19 mouse cellular contexts compared by ENCODE assay signal in the genomic region with DNA sequence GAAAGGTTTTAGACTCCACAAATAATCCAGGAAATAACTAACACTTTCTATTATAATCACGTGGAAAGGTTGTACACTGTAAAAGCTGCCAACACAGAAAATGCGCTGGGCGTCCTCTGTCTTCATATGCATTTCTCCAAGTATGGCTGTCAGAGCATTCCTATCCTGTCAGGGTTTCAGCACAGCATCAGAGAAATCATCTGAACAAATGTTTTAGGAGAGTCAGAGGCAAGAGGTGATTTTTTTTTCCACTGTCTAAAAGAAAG.
"Had no signal": no experiment of that assay in that cellular context is flagged by ENCODE, and none has a peak within 500 bp of the region (broad histone marks: within the 10 kb centered on the region; RNA-seq: fewer than 3 reads in every experiment).

No protein-coding gene starts in this region.

- ATAC-seq: liver, postnatal 0 days; lung, postnatal 0 days; midbrain, embryonic 13.5 days had no signal

- H3K36me3 ChIP-seq: kidney, embryonic 15.5 days; midbrain, embryonic 13.5 days; neural tube, embryonic 13.5 days; stomach, embryonic 15.5 days had no signal

- H3K9ac ChIP-seq: kidney, embryonic 15.5 days; liver, embryonic 14.5 days; liver, postnatal 0 days; lung, embryonic 14.5 days; midbrain, embryonic 13.5 days; neural tube, embryonic 13.5 days; stomach, embryonic 15.5 days had no signal

- H3K27me3 ChIP-seq: kidney, embryonic 15.5 days; midbrain, embryonic 13.5 days; neural tube, embryonic 13.5 days; stomach, embryonic 15.5 days had no signal

- H3K4me3 ChIP-seq: kidney, embryonic 15.5 days; midbrain, embryonic 13.5 days; myocyte; neural tube, embryonic 13.5 days; stomach, embryonic 15.5 days had no signal

- H3K27ac ChIP-seq: kidney, embryonic 15.5 days; liver, embryonic 14.5 days; macrophage; midbrain, embryonic 13.5 days; neural tube, embryonic 13.5 days; stomach, embryonic 15.5 days had no signal

- H3K4me2 ChIP-seq: kidney, embryonic 15.5 days; liver, embryonic 11.5 days; lung, embryonic 14.5 days; midbrain, embryonic 13.5 days; neural tube, embryonic 13.5 days; stomach, embryonic 15.5 days had no signal

- H3K4me1 ChIP-seq: kidney, embryonic 15.5 days; neural tube, embryonic 13.5 days; stomach, embryonic 15.5 days had no signal

- H3K9me3 ChIP-seq: kidney, embryonic 15.5 days; midbrain, embryonic 13.5 days; neural tube, embryonic 13.5 days; stomach, embryonic 15.5 days had no signal

- DNase-seq: kidney, adult 11 months; kidney, adult 8-10 months; kidney, postnatal 10 days; kidney, postnatal 36 days; liver, postnatal 0 days; lung, embryonic 14.5 days; retina, postnatal 1 day; right cerebral cortex, postnatal 25 days; spleen, adult 18-20 months; thymus, postnatal 25 days had no signal
